Mouse (Mus musculus): ENCODE measurements around the gene Asb10. TPM values are rescaled to one million over a fixed set of nuclear protein-coding genes. Genes with fewer than 3 reads are reported as not detected.
"Not testable (repeated sequence)": the region's sequence is repeated elsewhere in the genome, so short reads cannot be mapped to it uniquely, and the experiment has no call there.

The Asb10 gene
- polyA plus RNA-seq, 1 experiment from 2014 or later, result 0.37 TPM

GRCm38 (mm10) chr5:24555335-24555734, 14.6 kb upstream of the Asb10 start:
- not testable (repeated sequence) for H3K27ac ChIP-seq; H3K9ac ChIP-seq; H3K4me2 ChIP-seq (replicated peaks); H3K4me3 ChIP-seq; H3K36me3 ChIP-seq; ATAC-seq (ENCODE audit: low FRiP score, low read depth); H3K27me3 ChIP-seq (replicated peaks); H3K9me3 ChIP-seq
- H3K4me1 ChIP-seq, result peaks cover 14% of the 10 kb centered on the region
- 93% methylated on average over 7 of the region's 7 CpGs for WGBS

- H3K27me3 ChIP-seq (replicated peaks), result 0 out of 2 replicates have a peak, but pooled peaks cover 10% of the 10 kb centered on the region
- ATAC-seq (ENCODE audit: low FRiP score, low read depth), result no peak
- H3K9me3 ChIP-seq, result peaks cover 4% of the 10 kb centered on the region; the same call in 1 of the 2 replicates
- H3K27ac ChIP-seq, result no peak overlapping the region
- H3K9ac ChIP-seq, result no peak overlapping the region
- WGBS, result 70% methylated on average over 5 of the region's 5 CpGs
- H3K36me3 ChIP-seq, result no peaks in the 10 kb centered on the region
- peaks cover 14% of the 10 kb centered on the region for H3K4me1 ChIP-seq
- H3K4me2 ChIP-seq (replicated peaks), result no peak overlapping the region
- no peak overlapping the region for H3K4me3 ChIP-seq
Measured at GRCm38 (mm10) chr5:24553621-24554244, 13.0 kb upstream of the Asb10 start.

GRCm38 (mm10) chr5:24551317-24551688, 10.5 kb upstream of the Asb10 start:
- peaks cover 11% of the 10 kb centered on the region; the same call in 1 of the 2 replicates for H3K27me3 ChIP-seq (replicated peaks)
- 0 out of 2 replicates have a peak overlapping the region, but pooled peaks have one; percentile 46 for H3K27ac ChIP-seq
- peak overlapping the region; percentile 46 for H3K4me2 ChIP-seq (replicated peaks)
- no peak for ATAC-seq (ENCODE audit: low FRiP score, low read depth)
- H3K36me3 ChIP-seq, result no peaks in the 10 kb centered on the region
- peaks cover 14% of the 10 kb centered on the region for H3K4me1 ChIP-seq
- H3K9ac ChIP-seq, result 0 out of 2 replicates have a peak overlapping the region, but pooled peaks have one; percentile 1
- no peak overlapping the region for H3K4me3 ChIP-seq
- WGBS, result 34% methylated on average over 2 of the region's 2 CpGs
- H3K9me3 ChIP-seq, result peaks cover 4% of the 10 kb centered on the region; the same call in 1 of the 2 replicates

GRCm38 (mm10) chr5:24550598-24551316, 10.0 kb upstream of the Asb10 start:
- peaks cover 14% of the 10 kb centered on the region for H3K4me1 ChIP-seq
- no peak overlapping the region for H3K4me3 ChIP-seq
- peak overlapping the region; percentile 46 for H3K4me2 ChIP-seq (replicated peaks)
- H3K9me3 ChIP-seq, result 0 out of 2 replicates have a peak, but pooled peaks cover under 1% of the 10 kb centered on the region
- ATAC-seq (ENCODE audit: low FRiP score, low read depth), result peak; percentile 82
- peaks cover 11% of the 10 kb centered on the region; the same call in 1 of the 2 replicates for H3K27me3 ChIP-seq (replicated peaks)
- 0 out of 2 replicates have a peak overlapping the region, but pooled peaks have one; percentile 1 for H3K9ac ChIP-seq
- 22% methylated on average over 26 of the region's 26 CpGs for WGBS
- no peaks in the 10 kb centered on the region for H3K36me3 ChIP-seq
- H3K27ac ChIP-seq, result no peak overlapping the region

- no peaks in the 10 kb centered on the region for H3K9me3 ChIP-seq
- peaks cover 10% of the 10 kb centered on the region for H3K4me1 ChIP-seq
- no peak for ATAC-seq (ENCODE audit: low FRiP score, low read depth)
- H3K27me3 ChIP-seq (replicated peaks), result peaks cover 7% of the 10 kb centered on the region
- H3K27ac ChIP-seq, result no peak overlapping the region
- no peaks in the 10 kb centered on the region for H3K36me3 ChIP-seq
- 83% methylated on average over 7 of the region's 7 CpGs for WGBS
- no peak overlapping the region for H3K4me2 ChIP-seq (replicated peaks)
- H3K9ac ChIP-seq, result no peak overlapping the region
- H3K4me3 ChIP-seq, result no peak overlapping the region
Measured at GRCm38 (mm10) chr5:24542643-24543042, 1.9 kb upstream of the Asb10 start.

GRCm38 (mm10) chr5:24541144-24541569, 379 bp upstream of the Asb10 start:
- WGBS, result 56% methylated on average over 6 of the region's 6 CpGs
- ATAC-seq (ENCODE audit: low FRiP score, low read depth), result no peak
- H3K4me1 ChIP-seq, result peaks cover 10% of the 10 kb centered on the region
- H3K27ac ChIP-seq, result no peak overlapping the region
- H3K4me3 ChIP-seq, result no peak overlapping the region
- H3K27me3 ChIP-seq (replicated peaks), result peaks cover 6% of the 10 kb centered on the region
- no peaks in the 10 kb centered on the region for H3K9me3 ChIP-seq
- no peaks in the 10 kb centered on the region for H3K36me3 ChIP-seq
- peak overlapping the region; percentile 22 for H3K4me2 ChIP-seq (replicated peaks)
- H3K9ac ChIP-seq, result no peak overlapping the region

- ATAC-seq (ENCODE audit: low FRiP score, low read depth), result no peak
- WGBS, result 79% methylated on average over 22 of the region's 22 CpGs
- H3K4me3 ChIP-seq, result no peak overlapping the region
- peaks cover 6% of the 10 kb centered on the region for H3K27me3 ChIP-seq (replicated peaks)
- H3K36me3 ChIP-seq, result no peaks in the 10 kb centered on the region
- peaks cover 10% of the 10 kb centered on the region for H3K4me1 ChIP-seq
- H3K27ac ChIP-seq, result no peak overlapping the region
- H3K9me3 ChIP-seq, result no peaks in the 10 kb centered on the region
- no peak overlapping the region for H3K9ac ChIP-seq
- no peak overlapping the region for H3K4me2 ChIP-seq (replicated peaks)
Measured at GRCm38 (mm10) chr5:24539571-24540296, 1.0 kb downstream of the Asb10 start.

GRCm38 (mm10) chr5:24537618-24538017, 3.2 kb downstream of the Asb10 start:
- no peak for ATAC-seq (ENCODE audit: low FRiP score, low read depth)
- H3K4me1 ChIP-seq, result peaks cover 10% of the 10 kb centered on the region
- H3K27me3 ChIP-seq (replicated peaks), result peaks cover 18% of the 10 kb centered on the region
- H3K4me2 ChIP-seq (replicated peaks), result no peak overlapping the region
- H3K27ac ChIP-seq, result no peak overlapping the region
- H3K4me3 ChIP-seq, result no peak overlapping the region
- peak overlapping the region; percentile 38; the same call in 1 of the 2 replicates for H3K9ac ChIP-seq
- no peaks in the 10 kb centered on the region for H3K36me3 ChIP-seq
- no peaks in the 10 kb centered on the region for H3K9me3 ChIP-seq
- 71% methylated on average over 16 of the region's 16 CpGs for WGBS

- Histone ChIP-seq H3K27me3 (replicated peaks) (peaks cover 22% of the 10 kb centered on the region), H3K9me3 (no peaks in the 10 kb centered on the region), H3K9ac (no peak overlapping the region), H3K4me2 (replicated peaks) (no peak overlapping the region), H3K4me3 (no peak overlapping the region), H3K36me3 (no peaks in the 10 kb centered on the region), H3K27ac (no peak overlapping the region), H3K4me1 (peaks cover 10% of the 10 kb centered on the region)
- WGBS, result 75% methylated on average over 5 of the region's 5 CpGs
- no peak for ATAC-seq (ENCODE audit: low FRiP score, low read depth)
Measured at GRCm38 (mm10) chr5:24536511-24536910, 4.3 kb downstream of the Asb10 start.

GRCm38 (mm10) chr5:24535731-24536130, 5.0 kb downstream of the Asb10 start:
- H3K4me1 ChIP-seq, result peaks cover 3% of the 10 kb centered on the region

GRCm38 (mm10) chr5:24534292-24534691, 6.5 kb downstream of the Asb10 start:
- H3K4me1 ChIP-seq, result no peaks in the 10 kb centered on the region
- H3K9me3 ChIP-seq, result no peaks in the 10 kb centered on the region
- peaks cover 30% of the 10 kb centered on the region for H3K27me3 ChIP-seq (replicated peaks)
- no peak overlapping the region for H3K27ac ChIP-seq
- H3K4me3 ChIP-seq, result no peak overlapping the region
- no peak for ATAC-seq (ENCODE audit: low FRiP score, low read depth)
- WGBS, result 56% methylated on average over 5 of the region's 5 CpGs
- no peak overlapping the region for H3K4me2 ChIP-seq (replicated peaks)
- no peak overlapping the region for H3K9ac ChIP-seq
- no peaks in the 10 kb centered on the region for H3K36me3 ChIP-seq

More at GRCm38 (mm10) chr5:24535731-24536130, 5.0 kb downstream of the Asb10 start:
- H3K4me3 ChIP-seq, result no peak overlapping the region
- no peaks in the 10 kb centered on the region for H3K9me3 ChIP-seq
- H3K9ac ChIP-seq, result no peak overlapping the region
- H3K27me3 ChIP-seq (replicated peaks), result peaks cover 25% of the 10 kb centered on the region
- no peak overlapping the region for H3K4me2 ChIP-seq (replicated peaks)
- ATAC-seq (ENCODE audit: low FRiP score, low read depth), result no peak
- no peaks in the 10 kb centered on the region for H3K36me3 ChIP-seq
- no peak overlapping the region for H3K27ac ChIP-seq
- 90% methylated on average over 3 of the region's 3 CpGs for WGBS

- no peak for ATAC-seq (ENCODE audit: low FRiP score, low read depth)
- WGBS, result 47% methylated on average over 11 of the region's 11 CpGs
- Histone ChIP-seq H3K27ac (no peak overlapping the region), H3K9me3 (no peaks in the 10 kb centered on the region), H3K9ac (no peak overlapping the region), H3K4me2 (replicated peaks) (no peak overlapping the region), H3K36me3 (no peaks in the 10 kb centered on the region), H3K4me1 (no peaks in the 10 kb centered on the region), H3K27me3 (replicated peaks) (peaks cover 39% of the 10 kb centered on the region), H3K4me3 (no peak overlapping the region)
Measured at GRCm38 (mm10) chr5:24533391-24533790, 7.4 kb downstream of the Asb10 start.

All from neural tube, embryonic 12.5 days (tissue).